Mouse (Mus musculus) lung, adult 2 months (tissue): Measurements from ENCODE around the gene Tjp1. TPM values are rescaled to one million over a fixed set of nuclear protein-coding genes. Genes with fewer than 3 reads are reported as not detected.

Experiments
- DNase-seq: peaks from one replicate; pipeline ENCODE4 v3.0.0; 2022
- H3K4me1 ChIP-seq: fragments of 200-500 bp; 2 replicates; pipeline ENCODE4 v1.6.1; 2011; ENCODE audit warnings: low read length; ENCODE audit not compliant: control insufficient read depth, insufficient read depth
- H3K4me3 ChIP-seq: fragments of 200-500 bp; replicated peaks from 2 replicates; pipeline ENCODE3; 2011; ENCODE audit warnings: low read depth, mild to moderate bottlenecking, control low read depth, low read length; ENCODE audit errors: extremely low read depth
- CTCF ChIP-seq: fragments of 200-500 bp; IDR thresholded peaks from 2 replicates; pipeline ENCODE4 v1.5.1; 2011; ENCODE audit warnings: mild to moderate bottlenecking, low read length, control low read depth; ENCODE audit not compliant: insufficient read depth
- POLR2A ChIP-seq: fragments of 200-500 bp; IDR thresholded peaks from 2 replicates; pipeline ENCODE4 v1.6.1; 2011; ENCODE audit warnings: low read depth, mild to moderate bottlenecking, control low read depth, low read length, borderline replicate concordance; ENCODE audit errors: extremely low read depth
- WGBS: fragments of 180-500 bp; shearing (Covaris S2); methylation state at CpG from one replicate; pipeline ENCODE4 v1.1.7; 2018; 5-methylcytosine and 5-hydroxymethylcytosine counted together
- polyA plus RNA-seq: library from polyadenylated mRNA; depleted of rRNA; stranded (reverse); fragments of >200 nt; gene quantifications from 2 replicates; pipeline ENCODE4 v1.2.3, GENCODE M21; 2012

The Tjp1 gene
- polyA plus RNA-seq, 1 experiment: 64.8 TPM

DNA sequence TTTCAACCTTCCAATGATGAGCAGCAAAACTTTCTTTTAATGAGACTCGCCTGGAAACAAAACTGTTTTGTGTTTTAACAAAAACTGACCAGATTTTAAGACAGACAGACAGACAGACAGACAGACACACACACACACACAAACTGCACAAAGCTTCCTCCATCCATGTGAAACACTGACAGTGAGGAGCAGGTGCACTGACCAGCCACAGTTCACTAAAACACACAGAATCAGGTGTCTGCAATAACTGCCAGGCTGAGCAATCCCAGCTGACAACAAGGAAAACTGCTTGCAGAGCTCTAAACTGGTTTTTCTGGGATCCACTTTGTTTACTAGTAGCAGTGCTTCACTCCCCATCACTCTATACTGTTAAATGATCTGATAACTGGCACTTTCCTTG, 171.4 kb downstream of the Tjp1 start:
- no peak overlapping the region for H3K4me3 ChIP-seq
- H3K4me1 ChIP-seq: peaks cover 36% of the 10 kb centered on the region
- 54% methylated on average over 1 of the region's 1 CpGs for WGBS
- DNase-seq: no peak
- no peak for TF ChIP-seq POLR2A
- no peak for TF ChIP-seq CTCF

DNA sequence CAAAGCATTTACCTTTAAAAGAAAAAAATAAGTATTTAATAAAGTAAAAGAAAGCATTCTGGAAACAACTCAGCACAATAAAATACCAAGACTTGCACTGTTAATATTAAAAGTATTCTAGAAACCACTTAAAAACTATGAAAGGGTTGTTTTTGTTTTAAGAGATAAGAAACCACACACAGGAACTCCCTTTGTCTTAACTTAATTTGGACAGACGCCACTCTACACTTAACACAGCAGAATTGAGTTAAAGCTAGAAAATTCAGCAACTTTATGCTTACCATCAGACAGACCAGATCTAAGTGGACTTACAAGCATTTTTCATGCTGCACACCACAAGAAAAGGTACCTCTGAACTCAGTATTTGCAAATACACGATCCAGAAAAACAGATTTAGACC, 172.7 kb downstream of the Tjp1 start:
- H3K4me1 ChIP-seq: peaks cover 34% of the 10 kb centered on the region
- no peak for TF ChIP-seq CTCF
- no peak for DNase-seq
- no peak overlapping the region for H3K4me3 ChIP-seq
- 20% methylated on average over 2 of the region's 2 CpGs for WGBS

DNA sequence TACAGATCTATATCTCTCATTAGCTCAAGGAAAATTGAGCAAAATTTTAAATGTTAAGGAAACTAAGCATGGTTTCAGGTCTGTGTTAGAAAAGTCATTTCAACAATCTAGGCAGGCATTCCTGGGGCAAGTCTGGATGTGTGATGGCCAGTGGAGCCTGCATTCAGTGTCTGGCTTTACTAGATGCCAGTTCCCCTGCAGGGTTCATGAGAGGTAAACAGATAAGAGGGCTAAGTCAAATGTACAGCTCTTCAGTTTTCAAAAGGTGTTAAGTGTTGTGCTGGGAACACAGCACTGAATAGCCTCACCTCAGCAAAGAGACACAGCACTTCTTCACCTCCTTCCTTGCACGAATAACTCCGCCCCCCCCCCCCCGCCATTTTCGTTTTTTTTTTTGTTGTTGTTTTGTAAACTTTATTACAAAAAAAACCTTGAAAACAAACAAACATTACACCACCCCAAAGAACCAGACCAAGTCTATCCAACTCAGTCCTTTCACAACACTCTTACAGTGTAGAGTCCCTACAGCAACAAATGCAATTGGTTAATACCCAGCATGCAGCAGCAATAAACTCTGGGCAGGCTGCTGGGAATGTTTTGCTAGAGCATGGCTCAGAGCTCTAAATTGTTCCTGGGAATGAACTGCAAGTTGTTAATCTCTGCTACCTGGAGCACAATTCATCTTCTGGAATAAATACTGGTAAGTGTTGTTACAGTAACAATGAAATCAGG, 177.1 kb downstream of the Tjp1 start:
- H3K4me3 ChIP-seq: no peak overlapping the region
- DNase-seq: no peak
- TF ChIP-seq POLR2A (no peak), CTCF (no peak)
- 56% methylated on average over 4 of the region's 4 CpGs for WGBS
- H3K4me1 ChIP-seq: peaks cover 13% of the 10 kb centered on the region

DNA sequence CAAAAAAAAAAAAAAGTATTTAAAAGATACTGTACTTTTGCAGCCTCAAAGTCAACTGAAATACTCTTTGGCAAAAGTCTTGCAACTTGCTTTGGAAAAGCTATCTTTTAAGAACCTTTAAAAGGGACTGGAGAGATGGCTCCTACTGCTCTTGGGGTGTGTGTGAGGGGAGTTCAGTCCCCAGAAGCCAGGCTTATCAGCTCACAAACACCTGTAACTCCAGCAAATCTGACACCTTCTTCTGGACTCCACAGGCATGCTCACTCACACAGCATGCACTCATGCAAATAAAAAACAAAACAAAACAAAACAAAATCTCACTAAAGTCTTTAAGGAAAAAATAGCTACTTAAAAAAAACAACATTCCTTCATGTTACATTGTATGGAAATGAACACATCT, 179.0 kb downstream of the Tjp1 start:
- TF ChIP-seq POLR2A (no peak), CTCF (no peak)
- no peak for DNase-seq
- Histone ChIP-seq H3K4me1 (peaks cover 13% of the 10 kb centered on the region), H3K4me3 (no peak overlapping the region)

DNA sequence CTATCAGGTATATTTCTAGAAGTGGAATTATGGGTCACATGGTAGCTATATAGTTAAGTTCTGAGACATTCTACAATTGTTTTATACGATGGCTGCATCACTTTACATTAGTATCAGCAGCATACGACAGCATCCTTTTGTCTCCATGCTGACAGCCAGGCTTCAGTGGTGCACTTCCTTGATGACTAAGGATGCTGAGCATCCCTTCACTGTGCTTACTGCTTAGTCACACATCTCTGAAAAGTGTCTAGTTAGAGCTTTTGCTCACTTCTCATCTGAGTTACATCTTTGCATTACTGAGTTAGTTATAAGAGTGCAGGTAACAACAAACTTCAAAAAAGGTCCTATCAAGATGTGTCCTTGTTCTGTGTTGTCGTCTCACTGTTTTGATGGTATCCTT, 182.3 kb downstream of the Tjp1 start:
- peaks cover 18% of the 10 kb centered on the region for H3K4me1 ChIP-seq
- DNase-seq: no peak
- no peak overlapping the region for H3K4me3 ChIP-seq
- WGBS: 50% methylated on average over 3 of the region's 3 CpGs
- no peak for TF ChIP-seq CTCF

DNA sequence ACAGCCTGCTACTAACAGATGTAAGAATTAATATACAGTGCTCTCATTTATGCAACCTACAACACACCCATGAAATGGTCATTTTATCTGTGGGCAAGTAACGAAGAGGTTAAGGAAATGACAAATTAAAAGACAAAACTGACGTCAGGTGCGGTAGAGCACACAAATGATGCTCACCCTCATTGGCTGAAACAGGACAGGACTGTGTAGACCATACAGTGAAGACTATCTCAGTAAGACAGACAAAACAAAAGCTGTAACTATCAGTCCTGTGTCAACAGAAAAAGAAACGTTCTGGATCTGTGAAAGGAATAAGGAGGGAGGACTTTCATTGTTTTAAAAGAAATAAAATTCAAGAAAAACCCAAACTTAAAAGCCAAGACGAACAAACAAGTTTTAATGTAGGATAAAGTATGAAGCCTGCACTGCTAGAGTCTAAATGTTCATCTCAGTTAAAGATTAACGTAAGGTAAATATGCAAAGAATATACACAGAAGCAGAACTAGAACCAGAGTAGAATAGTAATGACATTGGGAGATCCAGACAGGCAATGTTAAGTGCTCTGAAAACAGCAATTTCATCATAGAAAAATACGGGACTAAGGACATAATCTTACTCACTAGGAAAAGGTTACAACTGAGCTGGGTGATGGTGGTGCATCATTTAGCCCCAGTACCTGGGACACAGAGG, 189.9 kb downstream of the Tjp1 start:
- DNase-seq: no peak
- no peak for TF ChIP-seq CTCF
- no peak for TF ChIP-seq POLR2A
- 66% methylated on average over 7 of the region's 7 CpGs for WGBS
- Histone ChIP-seq H3K4me3 (no peak overlapping the region), H3K4me1 (peaks cover 17% of the 10 kb centered on the region)

DNA sequence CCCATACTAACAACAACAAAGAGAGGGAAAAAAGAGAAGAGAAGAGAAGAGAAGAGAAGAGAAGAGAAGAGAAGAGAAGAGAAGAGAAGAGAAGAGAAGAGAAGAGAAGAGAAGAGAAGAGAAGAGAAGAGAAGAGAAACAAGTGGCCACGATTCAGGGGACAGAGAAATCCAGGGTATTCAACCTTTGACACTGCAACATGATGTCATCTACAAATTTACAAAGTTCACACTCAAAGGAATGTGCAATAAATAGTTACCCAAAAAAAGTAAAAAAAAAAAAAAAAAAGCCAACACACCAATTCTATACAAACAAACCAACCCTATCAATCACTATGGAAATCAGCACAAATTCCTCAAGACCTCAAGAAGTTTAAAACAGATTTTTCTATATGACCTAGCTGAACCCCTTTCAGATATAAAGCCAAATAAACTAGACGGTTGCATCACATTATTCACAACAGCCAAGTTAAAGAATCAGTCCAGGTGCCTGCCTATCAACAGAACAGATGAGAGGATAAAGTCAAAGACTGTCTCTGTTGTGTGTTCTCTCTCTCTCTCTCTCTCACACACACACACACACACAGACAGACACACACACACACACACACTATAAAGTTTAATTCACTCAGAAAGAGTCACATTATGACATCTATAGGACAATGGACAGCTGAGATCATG, 194.4 kb downstream of the Tjp1 start:
- H3K4me3 ChIP-seq: no peak overlapping the region
- peaks cover 8% of the 10 kb centered on the region for H3K4me1 ChIP-seq
- TF ChIP-seq POLR2A (no peak), CTCF (no peak)
- DNase-seq: no peak
- WGBS: 30% methylated on average over 2 of the region's 2 CpGs

DNA sequence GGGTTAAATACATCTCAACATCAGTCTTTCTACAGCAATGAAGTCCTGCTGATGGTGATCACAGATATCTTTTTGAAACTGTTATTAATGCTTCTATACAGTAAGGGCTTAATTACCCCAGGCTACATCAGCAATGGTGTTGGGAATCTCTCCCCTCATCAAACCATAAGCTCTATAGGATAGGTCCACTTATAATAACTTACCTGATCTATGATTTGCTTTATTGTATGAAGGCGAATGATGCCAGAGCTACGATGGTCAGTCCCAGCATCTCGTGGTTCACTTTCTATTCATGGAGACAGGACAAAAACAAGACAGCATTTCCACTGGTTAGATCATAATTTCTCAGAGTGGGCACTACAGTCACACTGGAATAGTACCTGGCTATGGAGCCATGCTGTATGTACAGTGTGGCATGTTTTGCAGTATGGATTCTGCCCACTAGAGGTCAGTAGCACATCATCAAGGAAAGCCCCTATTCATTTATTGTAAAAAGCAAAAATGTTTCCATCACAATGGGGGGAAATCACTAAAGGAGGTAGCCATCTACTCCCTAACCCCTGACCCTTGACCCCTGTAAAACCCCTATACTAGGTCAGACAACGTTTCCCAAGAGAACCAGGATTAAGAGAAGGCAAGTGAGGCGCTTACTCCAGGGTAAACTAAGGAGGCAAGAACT, 208.4 kb downstream of the Tjp1 start:
- 66% methylated on average over 5 of the region's 5 CpGs for WGBS

DNA sequence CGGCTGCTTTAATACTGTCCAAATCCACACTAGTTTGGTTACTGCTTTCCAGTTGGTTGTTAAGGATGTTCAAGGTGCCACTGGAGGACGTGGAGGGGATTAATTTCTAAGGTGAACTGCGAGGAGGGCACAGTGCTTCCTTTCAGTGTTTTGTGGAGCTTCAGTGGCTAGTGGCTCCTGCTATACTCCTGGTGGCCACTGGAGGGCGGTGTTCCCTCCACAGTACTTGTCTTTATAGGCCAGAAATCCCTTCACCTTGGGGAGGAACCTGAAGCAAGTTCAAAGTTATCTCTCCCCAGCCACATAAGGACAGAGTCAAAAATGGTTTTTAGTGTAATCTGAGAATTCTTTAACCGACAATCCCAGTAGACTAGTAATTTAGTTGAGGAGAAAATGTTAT, 210.2 kb downstream of the Tjp1 start:
- DNase-seq: peak; percentile 62
- Histone ChIP-seq H3K4me3 (no peak overlapping the region), H3K4me1 (no peaks in the 10 kb centered on the region)
- WGBS: 34% methylated on average over 5 of the region's 5 CpGs
- TF ChIP-seq CTCF (peak; percentile 89), POLR2A (no peak)

More for the DNA sequence above, 208.4 kb downstream of the Tjp1 start:
- TF ChIP-seq POLR2A (no peak), CTCF (peak; percentile 36; the same call in 1 of the 2 replicates)
- no peaks in the 10 kb centered on the region for H3K4me1 ChIP-seq
- H3K4me3 ChIP-seq: no peak overlapping the region
- peak; percentile 60 for DNase-seq
